Mouse (Mus musculus) lung, embryonic 16.5 days (tissue): ENCODE data around the gene Ankrd13c. TPM values are rescaled to one million over a fixed set of nuclear protein-coding genes. Genes with fewer than 3 reads are reported as not detected.

ENCODE experiments used
- ATAC-seq: fragments of 200-750 bp; cut with Nextera tagmentation; 2 replicates; pipeline ENCODE4 v1.8.0; 2017; ENCODE audit warnings: low read depth, mild to moderate bottlenecking, moderate library complexity
- H3K27ac ChIP-seq: fragments of 300-500 bp; sonication (generic); 2 replicates; pipeline ENCODE4 v1.5.1; 2014; ENCODE audit warnings: mild to moderate bottlenecking, control low read depth, low read length
- H3K27me3 ChIP-seq: fragments of 300-500 bp; sonication (generic); 2 replicates; pipeline ENCODE4 v1.6.1; 2014; ENCODE audit warnings: low read depth, low read length, mixed read lengths; ENCODE audit not compliant: control insufficient read depth, insufficient read depth
- H3K36me3 ChIP-seq: fragments of 300-500 bp; sonication (generic); 2 replicates; pipeline ENCODE4 v1.6.1; 2014; ENCODE audit warnings: low read length; ENCODE audit not compliant: control insufficient read depth, insufficient read depth
- H3K4me1 ChIP-seq: fragments of 300-500 bp; sonication (generic); replicated peaks from 2 replicates; pipeline ENCODE4 v1.6.1; 2014; ENCODE audit warnings: low read length, mixed read lengths; ENCODE audit not compliant: control insufficient read depth, insufficient read depth
- H3K4me2 ChIP-seq: fragments of 300-500 bp; sonication (generic); 2 replicates; pipeline ENCODE4 v1.6.1; 2014; ENCODE audit warnings: low read depth, low read length, control low read depth
- H3K4me3 ChIP-seq: fragments of 300-500 bp; sonication (generic); 2 replicates; pipeline ENCODE4 v1.5.1; 2014; ENCODE audit warnings: mild to moderate bottlenecking, low read length, control low read depth
- H3K9ac ChIP-seq: fragments of 300-500 bp; sonication (generic); 2 replicates; pipeline ENCODE4 v1.6.1; 2014; ENCODE audit warnings: low read length, control low read depth
- H3K9me3 ChIP-seq: fragments of 300-500 bp; sonication (generic); 2 replicates; pipeline ENCODE4 v1.6.1; 2016; ENCODE audit warnings: low read length; ENCODE audit not compliant: control insufficient read depth
- WGBS: fragments of 180-500 bp; shearing (Covaris S2); extraction: QIAGEN DNeasy Blood & Tissue Kit; methylation state at CpG from one replicate; pipeline ENCODE4 v1.1.7; 2014; 5-methylcytosine and 5-hydroxymethylcytosine counted together
- polyA plus RNA-seq: library from polyadenylated mRNA; unstranded; fragments of >200 nt; fragmentation: Nextera tagmentation; extraction: Ambion mirVana; gene quantifications from 2 replicates; pipeline ENCODE4 v1.2.1, GENCODE M21; 2015

Ankrd13c gene
- polyA plus RNA-seq: 17.6 and 18.4 TPM in 2 replicates

GRCm38 (mm10) chr3:157946843-157947358 is at the start of gene Ankrd13c:
TSS of gene Ankrd13c (plus strand) at chr3:157947239.
- Histone ChIP-seq H3K9me3 (no peaks in the 10 kb centered on the region), H3K9ac (peak within 1 kb of the TSS; percentile 94), H3K4me3 (peak within 1 kb of the TSS; percentile 97), H3K4me1 (peaks cover 7% of the 10 kb centered on the region), H3K36me3 (no peaks in the 10 kb centered on the region), H3K27ac (peak within 1 kb of the TSS; percentile 95), H3K4me2 (peak within 1 kb of the TSS; percentile 85), H3K27me3 (no peaks in the 10 kb centered on the region)
- peak; percentile 98 for ATAC-seq
- under 1% methylated on average over 44 of the region's 45 CpGs for WGBS

- Histone ChIP-seq H3K4me2 (no peak overlapping the region), H3K9me3 (no peaks in the 10 kb centered on the region), H3K9ac (no peak overlapping the region), H3K36me3 (no peaks in the 10 kb centered on the region), H3K4me1 (no peaks in the 10 kb centered on the region), H3K27me3 (no peaks in the 10 kb centered on the region), H3K27ac (no peak overlapping the region), H3K4me3 (no peak overlapping the region)
- 79% methylated on average over 3 of the region's 3 CpGs for WGBS
- no peak for ATAC-seq
Observed at GRCm38 (mm10) chr3:157897645-157898044, 49.4 kb upstream of the Ankrd13c start.

GRCm38 (mm10) chr3:157899986-157900385 is 47.1 kb upstream of the Ankrd13c start:
- Histone ChIP-seq H3K36me3 (no peaks in the 10 kb centered on the region), H3K4me2 (no peak overlapping the region), H3K27me3 (no peaks in the 10 kb centered on the region), H3K4me1 (no peaks in the 10 kb centered on the region), H3K9ac (no peak overlapping the region), H3K9me3 (no peaks in the 10 kb centered on the region), H3K4me3 (no peak overlapping the region), H3K27ac (no peak overlapping the region)
- WGBS: 95% methylated on average over 1 of the region's 1 CpGs
- ATAC-seq: no peak

- Histone ChIP-seq H3K4me1 (no peaks in the 10 kb centered on the region), H3K4me3 (no peak overlapping the region), H3K9me3 (no peaks in the 10 kb centered on the region), H3K9ac (no peak overlapping the region), H3K36me3 (no peaks in the 10 kb centered on the region), H3K27ac (no peak overlapping the region), H3K4me2 (no peak overlapping the region), H3K27me3 (no peaks in the 10 kb centered on the region)
- 69% methylated on average over 5 of the region's 5 CpGs for WGBS
- ATAC-seq: no peak
Observed at GRCm38 (mm10) chr3:157901721-157902120, 45.3 kb upstream of the Ankrd13c start.

GRCm38 (mm10) chr3:157908166-157908565 is 38.9 kb upstream of the Ankrd13c start:
- Histone ChIP-seq H3K9me3 (no peaks in the 10 kb centered on the region), H3K27ac (no peak overlapping the region), H3K4me2 (no peak overlapping the region), H3K4me1 (no peaks in the 10 kb centered on the region), H3K27me3 (0 out of 2 replicates have a peak, but pooled peaks cover 2% of the 10 kb centered on the region), H3K36me3 (0 out of 2 replicates have a peak, but pooled peaks cover 2% of the 10 kb centered on the region), H3K9ac (no peak overlapping the region), H3K4me3 (no peak overlapping the region)
- ATAC-seq: peak; percentile 87
- 45% methylated on average over 3 of the region's 3 CpGs for WGBS

GRCm38 (mm10) chr3:157910262-157910661 is 36.8 kb upstream of the Ankrd13c start:
- Histone ChIP-seq H3K9ac (no peak overlapping the region), H3K4me3 (no peak overlapping the region), H3K36me3 (0 out of 2 replicates have a peak, but pooled peaks cover 2% of the 10 kb centered on the region), H3K4me1 (no peaks in the 10 kb centered on the region), H3K27ac (no peak overlapping the region), H3K4me2 (no peak overlapping the region), H3K27me3 (0 out of 2 replicates have a peak, but pooled peaks cover 2% of the 10 kb centered on the region), H3K9me3 (no peaks in the 10 kb centered on the region)
- WGBS: 68% methylated on average over 3 of the region's 3 CpGs
- no peak for ATAC-seq

- 0 out of 2 replicates have a peak, but pooled peaks cover 2% of the 10 kb centered on the region for H3K36me3 ChIP-seq
- H3K27me3 ChIP-seq: 0 out of 2 replicates have a peak, but pooled peaks cover 2% of the 10 kb centered on the region
- WGBS: 83% methylated on average over 2 of the region's 2 CpGs
- H3K4me2 ChIP-seq: no peak overlapping the region
- no peak overlapping the region for H3K4me3 ChIP-seq
- no peak overlapping the region for H3K27ac ChIP-seq
- H3K9me3 ChIP-seq: no peaks in the 10 kb centered on the region
- no peak for ATAC-seq
- H3K9ac ChIP-seq: no peak overlapping the region
- H3K4me1 ChIP-seq: no peaks in the 10 kb centered on the region
Observed at GRCm38 (mm10) chr3:157912155-157912554, 34.9 kb upstream of the Ankrd13c start.

GRCm38 (mm10) chr3:157916336-157916735 is 30.7 kb upstream of the Ankrd13c start:
- H3K27me3 ChIP-seq: 0 out of 2 replicates have a peak, but pooled peaks cover 2% of the 10 kb centered on the region
- no peaks in the 10 kb centered on the region for H3K36me3 ChIP-seq
- no peak overlapping the region for H3K9ac ChIP-seq
- no peak overlapping the region for H3K4me2 ChIP-seq
- ATAC-seq: no peak
- 89% methylated on average over 4 of the region's 4 CpGs for WGBS
- H3K4me3 ChIP-seq: no peak overlapping the region
- no peak overlapping the region for H3K27ac ChIP-seq
- no peaks in the 10 kb centered on the region for H3K4me1 ChIP-seq
- no peaks in the 10 kb centered on the region for H3K9me3 ChIP-seq

GRCm38 (mm10) chr3:157921376-157921775 is 25.7 kb upstream of the Ankrd13c start:
- no peak for ATAC-seq
- H3K9ac ChIP-seq: no peak overlapping the region
- peaks cover 5% of the 10 kb centered on the region; the same call in 1 of the 2 replicates for H3K4me1 ChIP-seq
- H3K36me3 ChIP-seq: no peaks in the 10 kb centered on the region
- no peak overlapping the region for H3K4me3 ChIP-seq
- H3K4me2 ChIP-seq: no peak overlapping the region
- H3K27ac ChIP-seq: no peak overlapping the region
- no peaks in the 10 kb centered on the region for H3K27me3 ChIP-seq
- WGBS: 84% methylated on average over 2 of the region's 2 CpGs
- H3K9me3 ChIP-seq: no peaks in the 10 kb centered on the region
